Mouse (Mus musculus): Measurements from ENCODE around the gene Mov10.
"Not testable (repeated sequence)": the region's sequence is repeated elsewhere in the genome, so short reads cannot be mapped to it uniquely, and the experiment has no call there.

The Mov10 gene

DNA sequence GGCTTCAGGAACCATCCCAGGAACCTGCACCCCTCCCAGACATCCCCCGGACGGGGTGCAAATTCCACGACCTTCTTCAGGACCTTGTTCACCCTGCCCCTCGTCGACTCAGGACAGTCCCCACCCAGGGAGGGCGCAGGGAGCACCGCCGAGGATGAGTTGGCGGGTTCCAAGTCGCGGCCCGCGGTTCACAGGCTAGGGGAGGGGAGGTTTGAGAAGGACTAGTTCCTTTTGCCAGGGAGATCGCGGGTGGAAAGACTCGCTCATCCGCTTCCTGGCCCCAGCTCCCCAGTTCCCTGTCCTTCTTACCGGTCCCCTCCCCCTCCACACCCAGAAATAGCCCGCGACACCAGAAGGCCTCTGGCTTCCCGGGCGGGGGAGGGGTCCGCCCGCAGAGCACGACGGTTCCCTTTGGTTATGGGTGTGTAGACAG, 36.9 kb downstream of the Mov10 start, which contains the start of gene Fam19a3:
TSS of gene Fam19a3 (minus strand) at position 370 of the 433 bp plus-strand sequence.
- no peak for DNase-seq (ENCODE audit: low read depth, low spot score)

- DNase-seq (ENCODE audit: low read depth, low spot score), result no peak
Observed at GRCm38 (mm10) chr3:104780561-104781420, 37.6 kb downstream of the Mov10 start, which contains the start of gene Ppm1j. TSS of gene Ppm1j (plus strand) at chr3:104781056.

- no peak for DNase-seq (ENCODE audit: low read depth, low spot score)
Observed at GRCm38 (mm10) chr3:104779949-104780348, 38.4 kb downstream of the Mov10 start.

DNA sequence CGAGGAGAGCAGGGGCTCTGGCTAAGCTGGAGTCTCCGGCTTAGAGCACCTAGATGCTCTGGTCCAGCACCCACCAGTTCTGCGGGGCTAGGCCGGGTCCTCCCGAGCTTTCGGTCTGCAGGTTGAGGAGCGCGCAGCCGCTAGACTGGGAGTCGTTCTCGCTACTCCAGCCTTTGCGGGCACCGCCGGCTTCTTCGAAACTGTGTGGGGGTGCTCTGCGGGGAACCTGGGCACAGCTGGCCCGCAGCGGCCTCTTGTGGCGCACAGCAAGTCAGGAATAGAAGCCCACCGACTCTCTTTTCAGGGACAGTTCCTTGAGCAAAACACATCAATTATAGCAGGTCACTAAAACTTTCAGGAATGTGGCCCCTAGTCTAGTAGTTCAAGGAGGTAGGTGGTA, 41.0 kb downstream of the Mov10 start:
- no peak for DNase-seq (ENCODE audit: low read depth, low spot score)

DNA sequence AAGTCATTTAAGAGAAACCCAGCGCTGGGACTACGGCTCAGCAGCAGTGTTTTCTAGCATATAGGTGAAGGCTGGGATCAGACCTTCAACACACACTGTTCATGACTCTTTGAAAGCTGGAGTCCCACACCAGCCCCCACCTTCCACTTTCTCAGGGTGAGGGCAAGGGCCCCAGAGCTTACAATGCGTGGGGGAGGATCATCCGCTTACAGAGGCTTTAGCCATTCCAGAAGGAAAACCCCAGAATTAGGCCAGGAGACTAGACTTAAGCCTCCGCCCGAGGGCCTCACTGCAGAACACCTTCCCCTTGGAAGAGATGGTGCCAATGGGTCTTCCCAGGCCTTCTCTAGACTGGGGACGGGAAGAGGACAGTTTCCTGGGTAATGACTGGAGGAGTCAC, 45.1 kb downstream of the Mov10 start:
- DNase-seq (ENCODE audit: low read depth, low spot score), result no peak

GRCm38 (mm10) chr3:104771460-104771859, 46.9 kb downstream of the Mov10 start:
- DNase-seq (ENCODE audit: low read depth, low spot score), result no peak

GRCm38 (mm10) chr3:104770918-104771317, 47.4 kb downstream of the Mov10 start:
- no peak for DNase-seq (ENCODE audit: low read depth, low spot score)

DNA sequence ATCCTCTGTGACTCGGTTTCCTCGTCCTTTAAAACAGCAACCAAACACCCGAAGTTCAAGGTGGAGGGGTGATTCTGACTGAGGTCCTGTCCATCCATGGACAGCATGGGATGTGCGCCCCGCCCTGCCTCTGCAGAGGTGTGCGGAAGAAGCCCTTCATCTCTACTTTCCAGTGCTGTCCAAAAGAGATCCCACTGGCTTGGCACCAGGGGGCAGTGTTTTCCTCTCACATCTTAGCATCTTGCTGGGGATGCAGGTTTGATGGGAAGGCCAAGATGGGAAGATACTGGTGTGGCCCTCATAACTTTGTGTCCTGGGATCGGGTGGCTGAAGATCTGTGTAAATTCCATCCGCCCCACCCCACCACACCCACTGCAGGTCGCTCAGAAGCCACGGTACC, 48.3 kb downstream of the Mov10 start:
- DNase-seq (ENCODE audit: low read depth, low spot score), result no peak

DNA sequence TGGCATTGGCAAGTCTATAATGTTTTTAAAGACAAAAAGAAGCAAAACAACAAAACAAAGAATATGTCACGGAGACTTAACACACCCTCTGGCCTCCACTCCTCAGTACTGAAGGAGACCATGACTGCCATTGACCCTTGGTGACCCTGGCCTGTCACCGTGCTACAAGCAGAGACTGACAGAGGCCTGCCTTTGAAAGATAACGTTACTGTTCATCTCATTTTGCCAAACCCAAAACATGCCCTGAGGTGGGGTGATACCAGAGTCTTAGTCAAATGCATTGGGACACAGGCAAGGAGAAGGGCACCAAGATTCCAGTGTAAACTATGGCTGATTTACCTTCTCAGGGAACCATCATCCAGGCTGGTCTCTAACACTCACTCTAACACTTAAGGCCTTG, 49.2 kb downstream of the Mov10 start:
- no peak for DNase-seq (ENCODE audit: low read depth, low spot score)

- DNase-seq (ENCODE audit: low read depth, low spot score), result no peak
Observed at GRCm38 (mm10) chr3:104767716-104768115, 50.6 kb downstream of the Mov10 start.

DNA sequence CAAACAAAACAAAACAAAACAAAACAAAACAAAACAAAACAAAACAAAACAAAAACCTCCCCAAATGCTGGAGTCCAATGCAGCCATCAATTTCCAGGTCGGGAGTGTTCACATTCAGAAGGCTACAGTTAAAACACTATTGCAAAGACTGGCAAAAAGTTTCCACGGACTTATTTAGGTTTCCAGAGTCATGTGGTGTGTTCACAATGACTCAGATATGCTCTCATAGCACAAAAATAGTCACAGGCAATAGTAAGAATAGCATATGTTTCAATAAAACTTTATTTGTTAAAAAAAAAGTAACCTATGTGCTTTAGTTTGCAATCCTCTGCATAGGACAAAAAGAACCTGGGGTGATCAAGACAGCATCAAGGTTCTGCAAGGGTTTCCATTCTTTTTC, 51.2 kb downstream of the Mov10 start:
- DNase-seq (ENCODE audit: low read depth, low spot score), result no peak

DNA sequence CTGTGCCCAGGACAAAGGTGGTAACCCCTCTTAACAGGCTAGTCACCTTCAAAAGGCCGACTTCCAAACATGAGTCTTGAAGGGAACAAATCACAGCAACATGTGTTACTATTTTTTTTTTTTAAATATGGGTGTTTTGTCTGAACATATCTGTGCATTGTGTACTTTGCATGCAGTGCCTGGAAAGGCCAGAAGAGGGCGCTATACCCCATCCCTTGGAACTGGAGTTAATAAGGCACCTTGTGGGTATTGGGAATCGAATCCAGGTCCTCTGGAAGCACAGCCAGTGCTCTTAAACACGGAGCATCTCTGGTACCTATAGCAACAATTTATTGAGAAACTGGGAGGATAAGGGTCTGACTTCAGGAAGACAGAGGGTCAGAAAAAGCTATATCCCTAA, 53.3 kb downstream of the Mov10 start:
- DNase-seq (ENCODE audit: low read depth, low spot score), result no peak

- not testable (repeated sequence) for DNase-seq (ENCODE audit: low read depth, low spot score)
Observed at GRCm38 (mm10) chr3:104762103-104762863, 56.1 kb downstream of the Mov10 start.

- DNase-seq (ENCODE audit: low read depth, low spot score), result no peak
Observed at GRCm38 (mm10) chr3:104758869-104759268, 59.5 kb downstream of the Mov10 start.

GRCm38 (mm10) chr3:104758406-104758805, 60.0 kb downstream of the Mov10 start:
- DNase-seq (ENCODE audit: low read depth, low spot score), result peak; percentile 47

- DNase-seq (ENCODE audit: low read depth, low spot score), result not testable (repeated sequence)
Observed at GRCm38 (mm10) chr3:104752845-104753244, 65.5 kb downstream of the Mov10 start.

Data from c-Kit-negative CD71-positive TER-119-positive erythroid progenitor cells, embryonic 14.5 days (primary cell).